8 mouse cellular contexts compared by ENCODE assay signal in genomic region chr1:138617279-138618011, GRCm38 (mm10). TPM values are rescaled to one million over a fixed set of nuclear protein-coding genes. Genes with fewer than 3 reads are reported as not detected.
DNase-seq lines count a peak whose midpoint lies in the region; ATAC-seq and TF ChIP-seq lines count a peak whose summit lies in the region.

No protein-coding gene starts in this region.

- TF ChIP-seq POLR2A in MEL (IDR thresholded peaks at IDR 0.05; ENCODE audit: control insufficient read depth in 1 of 2, insufficient read depth in 1 of 2, low read depth in 1 of 2, low read length in 2 of 2, poor library complexity in 1 of 2) = no peak
- no peak for TF ChIP-seq POLR2A in small intestine, adult 2 months (IDR thresholded peaks at IDR 0.05; ENCODE audit: low read depth, low read length)

- no peak for TF ChIP-seq RAD21 in MEL (IDR thresholded peaks at IDR 0.05; ENCODE audit: low read depth, low read length)

- H3K27ac ChIP-seq in MEL (ENCODE audit: control insufficient read depth, low read depth, low read length) = peak overlapping the region; percentile 30; the same call in 1 of the 2 replicates
- 0 out of 2 replicates have a peak overlapping the region, but pooled peaks have one; percentile 17 for H3K27ac ChIP-seq in forebrain, embryonic 15.5 days (replicated peaks)
- H3K27ac ChIP-seq in limb, embryonic 10.5 days = peak overlapping the region; percentile 98
- no peak overlapping the region for H3K27ac ChIP-seq in small intestine, adult 2 months (ENCODE audit: insufficient read depth, low read depth, low read length)

- H3K4me2 ChIP-seq in forebrain, embryonic 15.5 days (replicated peaks) = peak overlapping the region; percentile 83

- H3K27me3 ChIP-seq in MEL (ENCODE audit: control insufficient read depth in 1 of 2, insufficient read depth in 2 of 2, low read length in 2 of 2) = no peaks in the 10 kb centered on the region
- H3K27me3 ChIP-seq in forebrain, embryonic 15.5 days = no peaks in the 10 kb centered on the region
- H3K27me3 ChIP-seq in limb, embryonic 10.5 days (ENCODE audit: low read depth, poor library complexity, severe bottlenecking) = no peaks in the 10 kb centered on the region
- H3K27me3 ChIP-seq in small intestine, adult 2 months (ENCODE audit: control insufficient read depth, insufficient read depth, low read length) = no peaks in the 10 kb centered on the region

- ATAC-seq in frontal cortex, adult (ENCODE audit: low TSS enrichment) = 0 out of 2 replicates have a peak, but pooled peaks have one; percentile 1
- ATAC-seq in forebrain, embryonic 15.5 days (replicated peaks) = no peak

- peak overlapping the region; percentile 63 to 77 for H3K4me3 ChIP-seq in MEL (ENCODE audit: control insufficient read depth in 1 of 2, insufficient read depth in 1 of 2, low read depth in 2 of 2, low read length in 2 of 2)
- peak overlapping the region; percentile 84 for H3K4me3 ChIP-seq in forebrain, embryonic 15.5 days
- peak overlapping the region; percentile 97 for H3K4me3 ChIP-seq in limb, embryonic 10.5 days
- H3K4me3 ChIP-seq in small intestine, adult 2 months (ENCODE audit: low read depth, low read length) = peak overlapping the region; percentile 60

- H3K4me1 ChIP-seq in MEL (ENCODE audit: control insufficient read depth in 1 of 2, insufficient read depth in 2 of 2, low read length in 2 of 2) = peaks cover 0 to 7% of the 10 kb centered on the region in 2 experiments; a peak in 3 of 4 replicates
- H3K4me1 ChIP-seq in forebrain, embryonic 15.5 days = peaks cover 28% of the 10 kb centered on the region
- peaks cover 33% of the 10 kb centered on the region for H3K4me1 ChIP-seq in limb, embryonic 10.5 days
- H3K4me1 ChIP-seq in small intestine, adult 2 months (ENCODE audit: control insufficient read depth, insufficient read depth, insufficient read length, low read length) = peaks cover 5% of the 10 kb centered on the region; the same call in 1 of the 2 replicates

- TF ChIP-seq EP300 in MEL (IDR thresholded peaks at IDR 0.05; ENCODE audit: low read depth in 1 of 2, low read length in 2 of 2) = no peak

- peaks cover 8% of the 10 kb centered on the region for H3K79me2 ChIP-seq in MEL (ENCODE audit: control insufficient read depth, insufficient read depth, low read length, poor library complexity)

- no peaks in the 10 kb centered on the region for H3K9me3 ChIP-seq in MEL (replicated peaks; ENCODE audit: insufficient read depth, low read length)
- H3K9me3 ChIP-seq in forebrain, embryonic 15.5 days = no peaks in the 10 kb centered on the region
- H3K9me3 ChIP-seq in limb, embryonic 10.5 days (replicated peaks) = no peaks in the 10 kb centered on the region

- H3K9ac ChIP-seq in MEL (ENCODE audit: control insufficient read depth, low read depth, low read length, poor library complexity, severe bottlenecking) = peak overlapping the region; percentile 80
- H3K9ac ChIP-seq in forebrain, embryonic 15.5 days (replicated peaks) = peak overlapping the region; percentile 18

- peaks cover 0 to 10% of the 10 kb centered on the region in 2 experiments; a peak in 2 of 4 replicates for H3K36me3 ChIP-seq in MEL (ENCODE audit: control insufficient read depth in 1 of 2, insufficient read depth in 2 of 2, low read length in 2 of 2)
- no peaks in the 10 kb centered on the region for H3K36me3 ChIP-seq in forebrain, embryonic 15.5 days
- no peaks in the 10 kb centered on the region for H3K36me3 ChIP-seq in limb, embryonic 10.5 days
- H3K36me3 ChIP-seq in small intestine, adult 2 months (ENCODE audit: control insufficient read depth, insufficient read depth, low read length) = no peaks in the 10 kb centered on the region

- WGBS in forebrain, embryonic 15.5 days = 18% methylated on average over 17 of the region's 17 CpGs
- 23% methylated on average over 17 of the region's 17 CpGs for WGBS in limb, embryonic 10.5 days
- WGBS in small intestine, adult 2 months = 16% methylated on average over 17 of the region's 17 CpGs

- TF ChIP-seq CTCF in MEL (IDR thresholded peaks at IDR 0.05 in 2 of 3, conservative IDR thresholded peaks at IDR 0.05 in 1 of 3; ENCODE audit: control insufficient read depth in 1 of 3, insufficient read depth in 1 of 3, low read depth in 2 of 3, low read length in 3 of 3, poor library complexity in 1 of 3, severe bottlenecking in 1 of 3) = no peak
- TF ChIP-seq CTCF in small intestine, adult 2 months (IDR thresholded peaks at IDR 0.05; ENCODE audit: extremely low read depth, insufficient read length, insufficient replicate concordance, low read depth, low read length) = no peak

- no peak for DNase-seq in frontal cortex, postnatal 25 days (ENCODE audit: low spot score in 2 of 2)
- DNase-seq in MEL (ENCODE audit: low read depth, low spot score) = no peak
- no peak for DNase-seq in limb, embryonic 10.5 days (ENCODE audit: low spot score)
- no peak for DNase-seq in layer of hippocampus, postnatal 25 days (ENCODE audit: extremely low spot score in 1 of 2, low spot score in 1 of 2)
- DNase-seq in layer of hippocampus, adult 8-10 months (ENCODE audit: low spot score in 2 of 2) = no peak

TF ChIP-seq in MEL, 35 proteins besides CTCF, POLR2A, EP300 and RAD21:
- no peak for TF ChIP-seq GATA1 (IDR thresholded peaks at IDR 0.05; ENCODE audit: low read depth, low read length)
- TF ChIP-seq USF1 (IDR thresholded peaks at IDR 0.05; ENCODE audit: low read depth, low read length) = no peak
- TF ChIP-seq MAZ (IDR thresholded peaks at IDR 0.05; ENCODE audit: low read depth, low read length) = 0 out of 2 replicates have a peak, but pooled peaks have one; percentile 44
- TF ChIP-seq TAL1 (IDR thresholded peaks at IDR 0.05; ENCODE audit: low read length) = no peak
- TF ChIP-seq MYC (IDR thresholded peaks at IDR 0.05; ENCODE audit: low read depth, low read length) = no peak
- no peak for TF ChIP-seq ZMIZ1 (IDR thresholded peaks at IDR 0.05; ENCODE audit: low read depth, low read length)
- no peak for TF ChIP-seq MYB (IDR thresholded peaks at IDR 0.05; ENCODE audit: low read depth, low read length)
- no peak for TF ChIP-seq ETS1 (IDR thresholded peaks at IDR 0.05; ENCODE audit: low read depth, low read length)
- no peak for TF ChIP-seq UBTF (IDR thresholded peaks at IDR 0.05; ENCODE audit: borderline replicate concordance, insufficient read depth, low read depth, low read length)
- no peak for TF ChIP-seq MEF2A (IDR thresholded peaks at IDR 0.05; ENCODE audit: extremely low read depth, insufficient replicate concordance, low read depth, low read length, poor library complexity, severe bottlenecking)
- TF ChIP-seq TCF12 (IDR thresholded peaks at IDR 0.05; ENCODE audit: low read depth, low read length) = no peak
- 0 out of 2 replicates have a peak, but pooled peaks have one; percentile 14 for TF ChIP-seq MAFK (IDR thresholded peaks at IDR 0.05; ENCODE audit: borderline replicate concordance, low read depth, low read length)

RNA-seq across cellular contexts. Expression of gene Nek7, which starts 2.5 kb away (rescaled TPM):
- total RNA-seq in MEL (2012; rRNA removed) = 4.7 and 6.2 TPM in 2 replicates
- 1 to 10 TPM in 1 of 2 experiments, not detected in 1; 9.1 TPM for polyA plus RNA-seq in MEL (2012; ENCODE audit: insufficient read depth in 1 of 2, insufficient read length in 2 of 2, low read depth in 1 of 2, low replicate concordance in 2 of 2, missing spikeins in 1 of 2)
- polyA plus RNA-seq in forebrain, embryonic 15.5 days (2015; fragmentation: Nextera tagmentation; extraction: Ambion mirVana) = 12.1 and 12.4 TPM in 2 replicates
- polyA plus RNA-seq in limb, embryonic 10.5 days (2016; fragmentation: Nextera tagmentation; extraction: Ambion mirVana) = 26.1 and 34.7 TPM in 2 replicates
- polyA plus RNA-seq in small intestine, adult 2 months (2012; rRNA removed) = 2.3 and 2.6 TPM in 2 replicates
- total RNA-seq in layer of hippocampus, postnatal 25 days (2021) = 10 to 100 TPM; 30.9 to 32.4 TPM
- total RNA-seq in layer of hippocampus, adult 8-10 months (2022) = 10 to 100 TPM; 38.0 to 46.2 (median 38.4) TPM
